Mouse (Mus musculus) midbrain, embryonic 14.5 days (tissue): ENCODE measurements around the gene H2-Eb1. TPM values are rescaled to one million over a fixed set of nuclear protein-coding genes. Genes with fewer than 3 reads are reported as not detected.

ENCODE experiments used
- ATAC-seq: fragments of 200-750 bp; cut with Nextera tagmentation; 2 replicates; pipeline ENCODE4 v1.8.0; 2017; ENCODE audit warnings: moderate number of reproducible peaks, moderate library complexity; ENCODE audit not compliant: low FRiP score, low TSS enrichment
- DNase-seq: peaks from one replicate; pipeline ENCODE4 v3.0.0-alpha.2; 2015
- H3K27ac ChIP-seq: fragments of 300-500 bp; sonication (generic); replicated peaks from 2 replicates; pipeline ENCODE4 v1.5.1; 2014; ENCODE audit warnings: mild to moderate bottlenecking, low read depth, low read length, moderate library complexity
- H3K27me3 ChIP-seq: fragments of 300-500 bp; sonication (generic); 2 replicates; pipeline ENCODE4 v1.6.1; 2014; ENCODE audit warnings: low read length, control low read depth, mixed read lengths; ENCODE audit not compliant: control insufficient read depth, insufficient read depth
- H3K36me3 ChIP-seq: fragments of 300-500 bp; sonication (generic); 2 replicates; pipeline ENCODE4 v1.6.1; 2014; ENCODE audit warnings: low read length, control low read depth; ENCODE audit not compliant: control insufficient read depth, insufficient read depth
- H3K4me1 ChIP-seq: fragments of 300-500 bp; sonication (generic); 2 replicates; pipeline ENCODE4 v1.6.1; 2014; ENCODE audit warnings: mild to moderate bottlenecking, antibody characterized with exemption, low read length, control low read depth; ENCODE audit not compliant: control insufficient read depth, insufficient read depth
- H3K4me2 ChIP-seq: fragments of 300-500 bp; sonication (generic); 2 replicates; pipeline ENCODE4 v1.6.1; 2014; ENCODE audit warnings: mild to moderate bottlenecking, low read length, moderate library complexity
- H3K4me3 ChIP-seq: fragments of 300-500 bp; sonication (generic); replicated peaks from 2 replicates; pipeline ENCODE4 v1.5.1; 2014; ENCODE audit warnings: low read depth, low read length
- H3K9ac ChIP-seq: fragments of 300-500 bp; sonication (generic); replicated peaks from 2 replicates; pipeline ENCODE4 v1.6.1; 2014; ENCODE audit warnings: mild to moderate bottlenecking, low read length, moderate library complexity
- H3K9me3 ChIP-seq: fragments of 300-500 bp; sonication (generic); 2 replicates; pipeline ENCODE4 v1.6.1; 2016; ENCODE audit warnings: low read length, control low read depth, mixed read lengths; ENCODE audit not compliant: control insufficient read depth
- WGBS: fragments of 180-500 bp; shearing (Covaris S2); extraction: QIAGEN DNeasy Blood & Tissue Kit; methylation state at CpG from one replicate; pipeline ENCODE4 v1.1.7; 2014; 5-methylcytosine and 5-hydroxymethylcytosine counted together
- polyA plus RNA-seq: library from polyadenylated mRNA; unstranded; fragments of >200 nt; fragmentation: Nextera tagmentation; extraction: Ambion mirVana; gene quantifications from 2 replicates; pipeline ENCODE4 v1.2.1, GENCODE M21; 2014

The H2-Eb1 gene
- polyA plus RNA-seq, 1 experiment from 2014 or later: 2.4 TPM

GRCm38 (mm10) chr17:34295307-34295706, 10.4 kb upstream of the H2-Eb1 start:
- Histone ChIP-seq H3K27me3 (no peaks in the 10 kb centered on the region), H3K4me2 (no peak overlapping the region), H3K4me1 (peaks cover 5% of the 10 kb centered on the region; the same call in 1 of the 2 replicates), H3K4me3 (no peak overlapping the region), H3K9ac (no peak overlapping the region), H3K27ac (no peak overlapping the region), H3K9me3 (no peaks in the 10 kb centered on the region), H3K36me3 (no peaks in the 10 kb centered on the region)
- DNase-seq (no peak), ATAC-seq (no peak)

- Histone ChIP-seq H3K4me1 (peaks cover 5% of the 10 kb centered on the region; the same call in 1 of the 2 replicates), H3K4me2 (peak overlapping the region; percentile 57), H3K36me3 (no peaks in the 10 kb centered on the region), H3K27ac (peak overlapping the region; percentile 72), H3K4me3 (peak overlapping the region; percentile 37), H3K9ac (peak overlapping the region; percentile 54), H3K27me3 (no peaks in the 10 kb centered on the region), H3K9me3 (no peaks in the 10 kb centered on the region)
- DNase-seq (peak; percentile 94), ATAC-seq (peak; percentile 83)
- WGBS: 20% methylated on average over 23 of the region's 23 CpGs
Observed at GRCm38 (mm10) chr17:34295891-34296794, 9.5 kb upstream of the H2-Eb1 start.

GRCm38 (mm10) chr17:34299356-34299755, 6.3 kb upstream of the H2-Eb1 start:
- Histone ChIP-seq H3K4me1 (peaks cover 5% of the 10 kb centered on the region; the same call in 1 of the 2 replicates), H3K9ac (no peak overlapping the region), H3K27me3 (no peaks in the 10 kb centered on the region), H3K27ac (no peak overlapping the region), H3K9me3 (no peaks in the 10 kb centered on the region), H3K36me3 (no peaks in the 10 kb centered on the region), H3K4me2 (no peak overlapping the region), H3K4me3 (no peak overlapping the region)
- DNase-seq: no peak
- no peak for ATAC-seq
- 54% methylated on average over 3 of the region's 3 CpGs for WGBS

GRCm38 (mm10) chr17:34300071-34300470, 5.6 kb upstream of the H2-Eb1 start:
- Histone ChIP-seq H3K4me2 (no peak overlapping the region), H3K27me3 (no peaks in the 10 kb centered on the region), H3K27ac (no peak overlapping the region), H3K36me3 (no peaks in the 10 kb centered on the region), H3K9ac (no peak overlapping the region), H3K4me1 (peaks cover 5% of the 10 kb centered on the region; the same call in 1 of the 2 replicates), H3K9me3 (no peaks in the 10 kb centered on the region), H3K4me3 (no peak overlapping the region)
- ATAC-seq: no peak
- WGBS: 94% methylated on average over 8 of the region's 8 CpGs
- no peak for DNase-seq

- Histone ChIP-seq H3K4me1 (peaks cover 5% of the 10 kb centered on the region; the same call in 1 of the 2 replicates), H3K27ac (no peak overlapping the region), H3K4me3 (no peak overlapping the region), H3K27me3 (no peaks in the 10 kb centered on the region), H3K4me2 (no peak overlapping the region), H3K9me3 (no peaks in the 10 kb centered on the region), H3K36me3 (no peaks in the 10 kb centered on the region), H3K9ac (no peak overlapping the region)
- DNase-seq (no peak), ATAC-seq (no peak)
- 81% methylated on average over 23 of the region's 23 CpGs for WGBS
Observed at GRCm38 (mm10) chr17:34300691-34301566, 4.7 kb upstream of the H2-Eb1 start.

- H3K27me3 ChIP-seq: no peaks in the 10 kb centered on the region
Observed at GRCm38 (mm10) chr17:34301670-34302190, 3.9 kb upstream of the H2-Eb1 start.

GRCm38 (mm10) chr17:34303789-34304188, 1.9 kb upstream of the H2-Eb1 start:
- Histone ChIP-seq H3K4me3 (no peak overlapping the region), H3K4me1 (no peaks in the 10 kb centered on the region), H3K27me3 (0 out of 2 replicates have a peak, but pooled peaks cover 4% of the 10 kb centered on the region), H3K27ac (no peak overlapping the region), H3K9me3 (no peaks in the 10 kb centered on the region), H3K9ac (no peak overlapping the region), H3K36me3 (no peaks in the 10 kb centered on the region), H3K4me2 (no peak overlapping the region)
- DNase-seq (no peak), ATAC-seq (no peak)
- WGBS: 94% methylated on average over 2 of the region's 2 CpGs

More at GRCm38 (mm10) chr17:34301670-34302190, 3.9 kb upstream of the H2-Eb1 start:
- Histone ChIP-seq H3K4me2 (no peak overlapping the region), H3K4me3 (no peak overlapping the region), H3K27ac (no peak overlapping the region), H3K4me1 (peaks cover under 1% of the 10 kb centered on the region; the same call in 1 of the 2 replicates), H3K9ac (no peak overlapping the region), H3K9me3 (no peaks in the 10 kb centered on the region), H3K36me3 (no peaks in the 10 kb centered on the region)
- 86% methylated on average over 4 of the region's 4 CpGs for WGBS
- no peak for ATAC-seq
- DNase-seq: no peak

GRCm38 (mm10) chr17:34304751-34305150, 916 bp upstream of the H2-Eb1 start:
- H3K36me3 ChIP-seq: no peaks in the 10 kb centered on the region
- H3K9ac ChIP-seq: no peak overlapping the region
- no peak for ATAC-seq
- no peaks in the 10 kb centered on the region for H3K9me3 ChIP-seq
- 0 out of 2 replicates have a peak, but pooled peaks cover 4% of the 10 kb centered on the region for H3K27me3 ChIP-seq
- no peak overlapping the region for H3K4me2 ChIP-seq
- no peaks in the 10 kb centered on the region for H3K4me1 ChIP-seq
- H3K27ac ChIP-seq: no peak overlapping the region
- DNase-seq: peak; percentile 82
- no peak overlapping the region for H3K4me3 ChIP-seq
- 37% methylated on average over 4 of the region's 4 CpGs for WGBS
